Mouse (Mus musculus): ENCODE results near the gene Ghrhr.

GRCm38 (mm10) chr6:55355575-55355974 is 20.5 kb upstream of the Ghrhr start:
- TF ChIP-seq CTCF (IDR thresholded peaks at IDR 0.05 in 2 of 3, conservative IDR thresholded peaks at IDR 0.05 in 1 of 3; ENCODE audit: control insufficient read depth in 1 of 3, insufficient read depth in 1 of 3, low read depth in 2 of 3, low read length in 3 of 3, poor library complexity in 1 of 3, severe bottlenecking in 1 of 3) (no peak), POLR2A (IDR thresholded peaks at IDR 0.05; ENCODE audit: control insufficient read depth in 1 of 2, insufficient read depth in 1 of 2, low read depth in 1 of 2, low read length in 2 of 2, poor library complexity in 1 of 2) (no peak), GATA1 (IDR thresholded peaks at IDR 0.05; ENCODE audit: low read depth, low read length) (no peak), MXI1 (IDR thresholded peaks at IDR 0.05; ENCODE audit: low read depth, low read length) (no peak), USF1 (IDR thresholded peaks at IDR 0.05; ENCODE audit: low read depth, low read length) (no peak), MAFK (IDR thresholded peaks at IDR 0.05; ENCODE audit: borderline replicate concordance, low read depth, low read length) (no peak), ZKSCAN1 (IDR thresholded peaks at IDR 0.05; ENCODE audit: low read depth, low read length) (no peak), MYC (IDR thresholded peaks at IDR 0.05; ENCODE audit: low read depth, low read length) (no peak), TBP (IDR thresholded peaks at IDR 0.05; ENCODE audit: low read depth, low read length) (no peak), ZC3H11A (IDR thresholded peaks at IDR 0.05; ENCODE audit: low read depth, low read length) (no peak), EP300 (IDR thresholded peaks at IDR 0.05; ENCODE audit: low read depth in 1 of 2, low read length in 2 of 2) (no peak), CHD2 (IDR thresholded peaks at IDR 0.05; ENCODE audit: low read length) (no peak), ETS1 (IDR thresholded peaks at IDR 0.05; ENCODE audit: low read depth, low read length) (no peak)
